In the genomic region with DNA sequence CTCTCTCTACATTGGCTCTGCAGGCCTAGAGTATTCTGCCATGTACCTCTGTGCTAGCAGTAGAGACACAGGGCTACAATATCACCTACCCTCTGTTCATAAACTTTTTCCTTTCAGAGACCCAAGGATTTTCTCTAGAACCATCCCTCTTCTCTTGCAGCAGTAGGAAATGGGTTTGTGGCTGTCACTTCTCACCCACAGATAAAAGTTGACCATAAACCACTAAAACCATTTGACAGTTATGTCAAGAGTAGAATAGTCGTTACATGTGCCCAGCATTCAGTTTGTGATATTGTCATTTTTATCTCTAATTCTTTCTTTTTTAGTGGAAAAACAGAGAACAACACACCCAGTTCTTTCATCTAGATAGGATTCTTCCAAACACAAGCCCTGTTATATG, we compare ENCODE assay signal across 19 mouse cellular contexts.
DNase-seq lines count a peak whose midpoint lies in the region; ATAC-seq and TF ChIP-seq lines count a peak whose summit lies in the region.
"Had no signal": no experiment of that assay in that cellular context is flagged by ENCODE, and none has a peak within 500 bp of the region (broad histone marks: within the 10 kb centered on the region; RNA-seq: fewer than 3 reads in every experiment).

No protein-coding gene starts in this region.

- intact Hi-C loops in left cerebral cortex, postnatal 14 days (cut with DNase I) = no loop called here

- no peak overlapping the region for H3K9ac ChIP-seq in liver, embryonic 14.5 days (replicated peaks)
- no peak overlapping the region for H3K9ac ChIP-seq in liver, embryonic 11.5 days (ENCODE audit: low read depth, low read length)
- H3K9ac ChIP-seq: embryonic facial prominence, embryonic 13.5 days; forebrain, embryonic 12.5 days; heart, embryonic 13.5 days; hindbrain, embryonic 12.5 days had no signal

- no peak for ATAC-seq in liver, embryonic 14.5 days (ENCODE audit: insufficient read depth)
- no peak for ATAC-seq in liver, embryonic 11.5 days (replicated peaks; ENCODE audit: low FRiP score)
- peak; percentile 42; the same call in 1 of the 2 replicates for ATAC-seq in granulocyte monocyte progenitor cell, adult 5-6 weeks (replicated peaks; ENCODE audit: poor library complexity, severe bottlenecking)
- ATAC-seq: forebrain, embryonic 16.5 days; hindbrain, embryonic 16.5 days had no signal

- H3K27ac ChIP-seq in liver, embryonic 14.5 days = no peak overlapping the region
- no peak overlapping the region for H3K27ac ChIP-seq in liver, embryonic 11.5 days (ENCODE audit: low read depth, low read length)
- H3K27ac ChIP-seq in embryonic facial prominence, embryonic 10.5 days (replicated peaks) = no peak overlapping the region
- H3K27ac ChIP-seq: embryonic facial prominence, embryonic 13.5 days; forebrain, embryonic 12.5 days; heart, embryonic 13.5 days; hindbrain, embryonic 12.5 days had no signal

- H3K4me2 ChIP-seq in liver, embryonic 14.5 days (ENCODE audit: low read depth) = no peak overlapping the region
- H3K4me2 ChIP-seq in liver, embryonic 11.5 days = no peak overlapping the region
- H3K4me2 ChIP-seq: embryonic facial prominence, embryonic 13.5 days; forebrain, embryonic 12.5 days; heart, embryonic 13.5 days; hindbrain, embryonic 12.5 days had no signal

- H3K9me3 ChIP-seq in liver, embryonic 14.5 days (ENCODE audit: control insufficient read depth, low read length) = no peaks in the 10 kb centered on the region
- no peaks in the 10 kb centered on the region for H3K9me3 ChIP-seq in liver, embryonic 11.5 days (ENCODE audit: control insufficient read depth, low read length)
- H3K9me3 ChIP-seq in megakaryocyte, embryonic 14.5 days = no peaks in the 10 kb centered on the region
- H3K9me3 ChIP-seq in embryonic facial prominence, embryonic 10.5 days = no peaks in the 10 kb centered on the region
- H3K9me3 ChIP-seq: forebrain, embryonic 12.5 days; heart, embryonic 13.5 days; hindbrain, embryonic 12.5 days had no signal

- 11% methylated on average over 1 of the region's 1 CpGs for WGBS in liver, embryonic 14.5 days (ENCODE audit: insufficient replicate concordance)
- whole genome bisulfite sequencing in liver, embryonic 11.5 days = 45% methylated on average over 1 of the region's 1 CpGs
- 84% methylated on average over 1 of the region's 1 CpGs for WGBS in embryonic facial prominence, embryonic 10.5 days

- no peaks in the 10 kb centered on the region for H3K27me3 ChIP-seq in liver, embryonic 14.5 days (ENCODE audit: control insufficient read depth, insufficient read depth, low read length)
- H3K27me3 ChIP-seq in liver, embryonic 11.5 days (replicated peaks; ENCODE audit: control insufficient read depth, insufficient read depth, low read length) = no peaks in the 10 kb centered on the region
- no peaks in the 10 kb centered on the region for H3K27me3 ChIP-seq in megakaryocyte, embryonic 14.5 days (replicated peaks)
- no peaks in the 10 kb centered on the region for H3K27me3 ChIP-seq in embryonic facial prominence, embryonic 10.5 days (replicated peaks; ENCODE audit: low read depth, poor library complexity, severe bottlenecking)
- H3K27me3 ChIP-seq: embryonic facial prominence, embryonic 13.5 days; forebrain, embryonic 12.5 days; heart, embryonic 13.5 days; hindbrain, embryonic 12.5 days had no signal

- no peaks in the 10 kb centered on the region for H3K36me3 ChIP-seq in liver, embryonic 14.5 days (replicated peaks; ENCODE audit: control insufficient read depth, insufficient read depth, low read depth)
- H3K36me3 ChIP-seq in liver, embryonic 11.5 days (ENCODE audit: control insufficient read depth, insufficient read depth, low read length) = no peaks in the 10 kb centered on the region
- H3K36me3 ChIP-seq in megakaryocyte, embryonic 14.5 days (replicated peaks; ENCODE audit: low read length) = no peaks in the 10 kb centered on the region
- no peaks in the 10 kb centered on the region for H3K36me3 ChIP-seq in embryonic facial prominence, embryonic 10.5 days (replicated peaks)
- H3K36me3 ChIP-seq: embryonic facial prominence, embryonic 13.5 days; forebrain, embryonic 12.5 days; heart, embryonic 13.5 days; hindbrain, embryonic 12.5 days had no signal

- no peak for DNase-seq in liver, embryonic 14.5 days (ENCODE audit: low read depth in 3 of 3, low spot score in 3 of 3)
- no peak for DNase-seq in liver, embryonic 11.5 days (ENCODE audit: low spot score)
- no peak for DNase-seq in B cell, adult 2 months
- no peak for DNase-seq in embryonic facial prominence, embryonic 10.5 days (ENCODE audit: low spot score)
- DNase-seq in left cerebral cortex, postnatal 14 days (ENCODE audit: low spot score in 2 of 2) = no peak
- DNase-seq: adrenal gland, postnatal 10 days; cerebellum, adult 11 months; cerebellum, adult 8-10 months; cerebellum, postnatal 14 days; gastrocnemius, postnatal 10 days; heart, postnatal 36 days had no signal

- TF ChIP-seq EP300 in liver, embryonic 14.5 days (IDR thresholded peaks at IDR 0.05; ENCODE audit: low read depth) = 0 out of 2 replicates have a peak, but pooled peaks have one; percentile 27

- H3K4me3 ChIP-seq in liver, embryonic 14.5 days (ENCODE audit: insufficient read depth in 1 of 2, low read depth in 2 of 2, low read length in 2 of 2) = no peak overlapping the region
- H3K4me3 ChIP-seq in liver, embryonic 11.5 days (ENCODE audit: low read depth, low read length) = no peak overlapping the region
- peak overlapping the region; percentile 33 for H3K4me3 ChIP-seq in megakaryocyte, embryonic 14.5 days (replicated peaks)
- no peak overlapping the region for H3K4me3 ChIP-seq in embryonic facial prominence, embryonic 10.5 days
- H3K4me3 ChIP-seq: embryonic facial prominence, embryonic 13.5 days; forebrain, embryonic 12.5 days; heart, embryonic 13.5 days; hindbrain, embryonic 12.5 days had no signal

- no peak for TF ChIP-seq CTCF in liver, embryonic 14.5 days (IDR thresholded peaks at IDR 0.05; ENCODE audit: low read depth)

- H3K4me1 ChIP-seq in liver, embryonic 14.5 days (replicated peaks; ENCODE audit: control insufficient read depth in 2 of 2, insufficient read depth in 2 of 2, low read length in 1 of 2) = peaks cover 3 to 6% of the 10 kb centered on the region in 2 experiments; a peak in 3 of 4 replicates
- no peaks in the 10 kb centered on the region for H3K4me1 ChIP-seq in liver, embryonic 11.5 days (replicated peaks; ENCODE audit: control insufficient read depth, insufficient read depth, low read length)
- peaks cover 68% of the 10 kb centered on the region for H3K4me1 ChIP-seq in megakaryocyte, embryonic 14.5 days
- H3K4me1 ChIP-seq in embryonic facial prominence, embryonic 10.5 days = no peaks in the 10 kb centered on the region
- H3K4me1 ChIP-seq: embryonic facial prominence, embryonic 13.5 days; forebrain, embryonic 12.5 days; heart, embryonic 13.5 days; hindbrain, embryonic 12.5 days had no signal
